Mouse (Mus musculus) neural tube, postnatal 0 days (tissue): ENCODE data around the gene Mapk8. TPM values are rescaled to one million over a fixed set of nuclear protein-coding genes. Genes with fewer than 3 reads are reported as not detected.

Experiments
- polyA plus RNA-seq: library from polyadenylated mRNA; unstranded; fragments of >200 nt; fragmentation: Nextera tagmentation; extraction: Ambion mirVana; gene quantifications from 2 replicates; pipeline ENCODE4 v1.2.1, GENCODE M21; 2015

Mapk8 gene
- polyA plus RNA-seq: 23.1 and 24.5 TPM in 2 replicates

DNA sequence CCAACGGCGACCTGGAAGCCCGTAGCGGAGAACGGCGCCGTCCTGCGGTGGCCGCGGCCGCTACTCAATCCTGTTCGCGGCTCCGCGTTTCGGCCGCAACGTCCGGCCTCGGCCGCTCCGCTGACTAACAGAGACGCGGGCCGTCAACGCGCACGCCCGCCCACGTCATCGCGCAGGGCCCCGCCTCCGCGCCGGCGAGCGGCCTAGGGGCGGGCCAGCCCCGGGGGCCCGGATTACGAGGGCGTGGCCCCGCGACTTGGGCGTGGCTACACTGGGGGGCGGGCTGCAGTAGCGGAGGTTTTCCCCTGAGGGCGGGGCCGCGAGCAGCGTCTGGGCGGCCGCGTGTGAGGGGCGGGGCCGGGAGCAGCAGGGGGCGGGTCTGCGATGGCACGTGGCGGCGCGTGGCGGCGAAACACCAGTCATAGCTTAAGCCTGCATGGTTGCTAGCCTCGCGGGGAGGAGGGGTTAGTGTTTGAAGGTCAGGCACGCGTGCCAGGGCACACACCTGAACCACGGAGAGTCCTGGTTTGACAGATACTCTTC is at the start of gene Mapk8:
Mapk8 (minus strand) TSS at position 132 of the 543 bp plus-strand sequence.

GRCm38 (mm10) chr14:33471331-33471730 is 24.4 kb upstream of the Mapk8 start, which contains the start of gene Frmpd2:
TSS of gene Frmpd2 (plus strand) at chr14:33471696.

Other genes with a start within 250 kb of the Mapk8 start
- gene Arhgap22, start 233.1 kb downstream of the Mapk8 start, polyA plus RNA-seq: 4.2 TPM in 2 replicates
- gene Frmpd2, start 24.5 kb upstream of the Mapk8 start, polyA plus RNA-seq: 0.49 and 0.59 TPM in 2 replicates
- gene Ptpn20, start 142.0 kb upstream of the Mapk8 start, polyA plus RNA-seq: 0.60 and 0.72 TPM in 2 replicates